Mouse (Mus musculus) ovary, postnatal 14 days (tissue): ENCODE measurements at regions not wholly inside any gene's neighbourhood (a gene's known extent, or its start where the extent isn't known, plus 50 kb on each side); places are given as distances from the start of the nearest gene placed in this dataset.

ENCODE experiments used
- DNase-seq: peaks from one replicate; pipeline ENCODE4 v3.0.0; 2022; ENCODE audit warnings: low spot score

GRCm38 (mm10) chr6:51006074-51006591 lies 351.9 kb upstream of the Npvf start:
- no peak for DNase-seq

- peak; percentile 14 for DNase-seq
Measured at GRCm38 (mm10) chr6:51009526-51010340, 355.5 kb upstream of the Npvf start.

GRCm38 (mm10) chr6:51010536-51010935 lies 356.3 kb upstream of the Npvf start:
- no peak for DNase-seq

GRCm38 (mm10) chr6:51012086-51012830 lies 358.0 kb upstream of the Npvf start:
- peak; percentile 58 for DNase-seq

GRCm38 (mm10) chr6:51015735-51016134 lies 361.5 kb upstream of the Npvf start:
- no peak for DNase-seq

- no peak for DNase-seq
Measured at GRCm38 (mm10) chr6:51016441-51017070, 362.3 kb upstream of the Npvf start.

GRCm38 (mm10) chr6:51017260-51017999 lies 363.2 kb upstream of the Npvf start:
- no peak for DNase-seq

- DNase-seq = no peak
Measured at GRCm38 (mm10) chr6:51021206-51021605, 367.0 kb upstream of the Npvf start.

- no peak for DNase-seq
Measured at GRCm38 (mm10) chr6:51023361-51023760, 369.1 kb upstream of the Npvf start.

- no peak for DNase-seq
Measured at GRCm38 (mm10) chr6:51024756-51025155, 370.5 kb upstream of the Npvf start.

GRCm38 (mm10) chr6:51025411-51025810 lies 371.2 kb upstream of the Npvf start:
- no peak for DNase-seq

- DNase-seq = no peak
Measured at GRCm38 (mm10) chr6:51027296-51027695, 373.1 kb upstream of the Npvf start.

- DNase-seq = no peak
Measured at GRCm38 (mm10) chr6:51029516-51029915, 375.3 kb upstream of the Npvf start.

- no peak for DNase-seq
Measured at GRCm38 (mm10) chr6:51029953-51030352, 375.7 kb upstream of the Npvf start.

- no peak for DNase-seq
Measured at GRCm38 (mm10) chr6:51033835-51034234, 379.6 kb upstream of the Npvf start.

GRCm38 (mm10) chr6:51036074-51036473 lies 381.8 kb upstream of the Npvf start:
- no peak for DNase-seq

GRCm38 (mm10) chr6:51036553-51036952 lies 382.3 kb upstream of the Npvf start:
- no peak for DNase-seq

GRCm38 (mm10) chr6:51036956-51037355 lies 382.7 kb upstream of the Npvf start:
- DNase-seq = no peak

GRCm38 (mm10) chr6:51039486-51040180 lies 385.4 kb upstream of the Npvf start:
- no peak for DNase-seq

GRCm38 (mm10) chr6:51043970-51044369 lies 388.5 kb upstream of the Nfe2l3 start:
- no peak for DNase-seq

GRCm38 (mm10) chr6:51044873-51045272 lies 387.6 kb upstream of the Nfe2l3 start:
- DNase-seq = no peak
